Mouse (Mus musculus): Measurements from ENCODE around the gene Slc18b1. TPM values are rescaled to one million over a fixed set of nuclear protein-coding genes. Genes with fewer than 3 reads are reported as not detected.

Slc18b1 gene
- polyA plus RNA-seq, 1 experiment from 2014 or later = 22.5 TPM

GRCm38 (mm10) chr10:23840496-23840895, 43.7 kb downstream of the Slc18b1 start:
- DNase-seq (ENCODE audit: low spot score) = no peak
- Histone ChIP-seq H3K4me2 (ENCODE audit: low read depth, low read length) (no peak overlapping the region), H3K4me3 (ENCODE audit: low read depth, low read length) (no peak overlapping the region), H3K4me1 (ENCODE audit: control insufficient read depth, insufficient read depth, low read length) (no peaks in the 10 kb centered on the region), H3K27ac (replicated peaks; ENCODE audit: low read depth, low read length) (no peak overlapping the region), H3K36me3 (replicated peaks; ENCODE audit: control insufficient read depth, insufficient read depth, low read depth, low read length) (no peaks in the 10 kb centered on the region), H3K27me3 (ENCODE audit: control insufficient read depth, insufficient read depth, low read length) (no peaks in the 10 kb centered on the region), H3K9ac (replicated peaks; ENCODE audit: low read length) (no peak overlapping the region), H3K9me3 (replicated peaks; ENCODE audit: control insufficient read depth, low read length) (no peaks in the 10 kb centered on the region)
- ATAC-seq (replicated peaks; ENCODE audit: insufficient number of reproducible peaks, low FRiP score, low TSS enrichment, low read depth) = no peak
- 74% methylated on average over 4 of the region's 4 CpGs for WGBS

- no peaks in the 10 kb centered on the region for H3K9me3 ChIP-seq (replicated peaks; ENCODE audit: control insufficient read depth, low read length)
- no peak for ATAC-seq (replicated peaks; ENCODE audit: insufficient number of reproducible peaks, low FRiP score, low TSS enrichment, low read depth)
- H3K4me1 ChIP-seq (ENCODE audit: control insufficient read depth, insufficient read depth, low read length) = no peaks in the 10 kb centered on the region; the same call in 1 of the 2 replicates
- no peak within 1 kb of the TSS for H3K4me3 ChIP-seq (ENCODE audit: low read depth, low read length)
- 86% methylated on average over 4 of the region's 4 CpGs for WGBS
- no peak within 1 kb of the TSS for H3K4me2 ChIP-seq (ENCODE audit: low read depth, low read length)
- H3K27me3 ChIP-seq (ENCODE audit: control insufficient read depth, insufficient read depth, low read length) = no peaks in the 10 kb centered on the region
- no peaks in the 10 kb centered on the region for H3K36me3 ChIP-seq (replicated peaks; ENCODE audit: control insufficient read depth, insufficient read depth, low read depth, low read length)
- no peak within 1 kb of the TSS for H3K9ac ChIP-seq (replicated peaks; ENCODE audit: low read length)
- H3K27ac ChIP-seq (replicated peaks; ENCODE audit: low read depth, low read length) = no peak within 1 kb of the TSS
- no peak for DNase-seq (ENCODE audit: low spot score)
Measured at GRCm38 (mm10) chr10:23851228-23851912, 54.6 kb downstream of the Slc18b1 start, which contains the start of gene Vnn3. Gene Vnn3, plus strand, starts transcription at chr10:23851462.

DNA sequence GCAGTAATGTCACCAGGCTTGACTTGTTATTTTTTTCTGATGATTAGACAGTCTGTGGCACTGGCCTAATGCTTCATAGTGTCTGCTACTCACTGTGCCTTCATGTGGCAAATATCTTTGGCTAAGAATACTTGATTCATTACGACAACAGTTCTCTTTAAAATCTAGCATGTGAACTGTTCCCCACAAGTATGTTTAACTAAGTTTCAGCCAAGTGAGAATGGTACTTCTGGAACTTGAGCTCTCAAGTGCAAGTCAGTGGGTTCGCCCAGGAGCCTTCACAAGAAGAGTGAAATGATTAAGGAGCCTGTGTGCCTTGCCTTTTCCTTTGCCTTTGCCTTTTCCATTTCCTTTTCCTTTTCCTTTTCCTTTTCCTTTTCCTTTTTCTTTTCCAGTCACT, 55.3 kb downstream of the Slc18b1 start:
- H3K4me2 ChIP-seq (ENCODE audit: low read depth, low read length) = no peak overlapping the region
- H3K4me3 ChIP-seq (ENCODE audit: low read depth, low read length) = no peak overlapping the region
- DNase-seq (ENCODE audit: low spot score) = no peak
- ATAC-seq (replicated peaks; ENCODE audit: insufficient number of reproducible peaks, low FRiP score, low TSS enrichment, low read depth) = no peak
- no peak overlapping the region for H3K27ac ChIP-seq (replicated peaks; ENCODE audit: low read depth, low read length)
- 77% methylated on average over 2 of the region's 2 CpGs for WGBS
- no peaks in the 10 kb centered on the region; the same call in 1 of the 2 replicates for H3K4me1 ChIP-seq (ENCODE audit: control insufficient read depth, insufficient read depth, low read length)
- no peaks in the 10 kb centered on the region for H3K27me3 ChIP-seq (ENCODE audit: control insufficient read depth, insufficient read depth, low read length)
- no peaks in the 10 kb centered on the region for H3K36me3 ChIP-seq (replicated peaks; ENCODE audit: control insufficient read depth, insufficient read depth, low read depth, low read length)
- no peak overlapping the region for H3K9ac ChIP-seq (replicated peaks; ENCODE audit: low read length)
- H3K9me3 ChIP-seq (replicated peaks; ENCODE audit: control insufficient read depth, low read length) = no peaks in the 10 kb centered on the region

- DNase-seq (ENCODE audit: low spot score) = no peak
- H3K27me3 ChIP-seq (ENCODE audit: control insufficient read depth, insufficient read depth, low read length) = no peaks in the 10 kb centered on the region
- H3K4me2 ChIP-seq (ENCODE audit: low read depth, low read length) = no peak overlapping the region
- H3K4me1 ChIP-seq (ENCODE audit: control insufficient read depth, insufficient read depth, low read length) = no peaks in the 10 kb centered on the region
- no peak overlapping the region for H3K9ac ChIP-seq (replicated peaks; ENCODE audit: low read length)
- no peaks in the 10 kb centered on the region for H3K36me3 ChIP-seq (replicated peaks; ENCODE audit: control insufficient read depth, insufficient read depth, low read depth, low read length)
- H3K4me3 ChIP-seq (ENCODE audit: low read depth, low read length) = no peak overlapping the region
- H3K27ac ChIP-seq (replicated peaks; ENCODE audit: low read depth, low read length) = no peak overlapping the region
- ATAC-seq (replicated peaks; ENCODE audit: insufficient number of reproducible peaks, low FRiP score, low TSS enrichment, low read depth) = no peak
- no peaks in the 10 kb centered on the region for H3K9me3 ChIP-seq (replicated peaks; ENCODE audit: control insufficient read depth, low read length)
- 81% methylated on average over 9 of the region's 9 CpGs for WGBS
Measured at GRCm38 (mm10) chr10:23864362-23865312, 67.9 kb downstream of the Slc18b1 start.

Other genes starting within 250 kb of the Slc18b1 start
- gene Rps12, start 9.7 kb upstream of the Slc18b1 start, polyA plus RNA-seq (2014; fragmentation: Nextera tagmentation; extraction: Ambion mirVana) = 126 and 139 TPM in 2 replicates
- gene Vnn3, start 54.5 kb downstream of the Slc18b1 start, polyA plus RNA-seq (2014; fragmentation: Nextera tagmentation; extraction: Ambion mirVana) = not detected in 2 replicates
- 1.4 and 1.6 TPM in 2 replicates for gene Vnn1, start 97.7 kb downstream of the Slc18b1 start, polyA plus RNA-seq (2014; fragmentation: Nextera tagmentation; extraction: Ambion mirVana)
- gene Taar1, start 123.4 kb downstream of the Slc18b1 start, polyA plus RNA-seq (2014; fragmentation: Nextera tagmentation; extraction: Ambion mirVana) = not detected in 2 replicates
- not detected in 2 replicates for gene Taar2, start 141.6 kb downstream of the Slc18b1 start, polyA plus RNA-seq (2014; fragmentation: Nextera tagmentation; extraction: Ambion mirVana)
- not detected in 2 replicates for gene Taar3, start 152.6 kb downstream of the Slc18b1 start, polyA plus RNA-seq (2014; fragmentation: Nextera tagmentation; extraction: Ambion mirVana)
- gene Taar4, start 163.5 kb downstream of the Slc18b1 start, polyA plus RNA-seq (2014; fragmentation: Nextera tagmentation; extraction: Ambion mirVana) = not detected in 2 replicates
- not detected in 2 replicates for gene Taar5, start 173.7 kb downstream of the Slc18b1 start, polyA plus RNA-seq (2014; fragmentation: Nextera tagmentation; extraction: Ambion mirVana)
- gene Taar6, start 188.7 kb downstream of the Slc18b1 start, polyA plus RNA-seq (2014; fragmentation: Nextera tagmentation; extraction: Ambion mirVana) = not detected in 2 replicates
- not detected in 2 replicates for gene Taar7a, start 196.5 kb downstream of the Slc18b1 start, polyA plus RNA-seq (2014; fragmentation: Nextera tagmentation; extraction: Ambion mirVana)
- not detected in 2 replicates for gene Taar7b, start 203.0 kb downstream of the Slc18b1 start, polyA plus RNA-seq (2014; fragmentation: Nextera tagmentation; extraction: Ambion mirVana)
- gene Taar7d, start 230.2 kb downstream of the Slc18b1 start, polyA plus RNA-seq (2014; fragmentation: Nextera tagmentation; extraction: Ambion mirVana) = 0.20 TPM in 1 of 2 replicates, not detected in the other
- not detected in 2 replicates for gene Taar7e, start 240.6 kb downstream of the Slc18b1 start, polyA plus RNA-seq (2014; fragmentation: Nextera tagmentation; extraction: Ambion mirVana)